Mouse (Mus musculus) lung, embryonic 14.5 days (tissue): ENCODE data around the gene Ribc2. TPM values are rescaled to one million over a fixed set of nuclear protein-coding genes. Genes with fewer than 3 reads are reported as not detected.
A peak's percentile ranks its signal among the peaks of the same experiment; 100 is the strongest.

Experiments
- ATAC-seq: fragments of 200-750 bp; cut with Nextera tagmentation; 2 replicates; pipeline ENCODE4 v1.8.0; 2017; ENCODE audit warnings: mild to moderate bottlenecking, moderate TSS enrichment, moderate library complexity; ENCODE audit not compliant: insufficient read depth
- DNase-seq: peaks from one replicate; pipeline ENCODE4 v3.0.0-alpha.2; 2015
- H3K27ac ChIP-seq: fragments of 300-500 bp; sonication (generic); 2 replicates; pipeline ENCODE4 v1.5.1; 2014; ENCODE audit warnings: low read depth, mild to moderate bottlenecking, moderate library complexity
- H3K27me3 ChIP-seq: fragments of 300-500 bp; sonication (generic); 2 replicates; pipeline ENCODE4 v1.6.1; 2014; ENCODE audit warnings: low read length, control low read depth; ENCODE audit not compliant: insufficient read depth
- H3K36me3 ChIP-seq: fragments of 300-500 bp; sonication (generic); 2 replicates; pipeline ENCODE4 v1.6.1; 2014; ENCODE audit warnings: control low read depth; ENCODE audit not compliant: insufficient read depth
- H3K4me1 ChIP-seq: fragments of 300-500 bp; sonication (generic); 2 replicates; pipeline ENCODE4 v1.6.1; 2014; ENCODE audit warnings: antibody characterized with exemption, control low read depth; ENCODE audit not compliant: insufficient read depth
- H3K4me2 ChIP-seq: fragments of 300-500 bp; sonication (generic); 2 replicates; pipeline ENCODE4 v1.6.1; 2014; ENCODE audit warnings: mild to moderate bottlenecking
- H3K4me3 ChIP-seq: fragments of 300-500 bp; sonication (generic); 2 replicates; pipeline ENCODE4 v1.5.1; 2014; ENCODE audit warnings: low read depth, low read length
- H3K9ac ChIP-seq: fragments of 300-500 bp; sonication (generic); 2 replicates; pipeline ENCODE4 v1.6.1; 2014
- H3K9me3 ChIP-seq: fragments of 300-500 bp; sonication (generic); 2 replicates; pipeline ENCODE4 v1.6.1; 2016; ENCODE audit warnings: low read depth, low read length, control low read depth
- CTCF ChIP-seq: IDR thresholded peaks from 2 replicates; pipeline ENCODE4 v1.5.1; 2016; ENCODE audit warnings: antibody characterized with exemption, low read depth
- WGBS: fragments of 180-500 bp; shearing (Covaris S2); extraction: QIAGEN DNeasy Blood & Tissue Kit; methylation state at CpG from one replicate; pipeline ENCODE4 v1.1.7; 2014; 5-methylcytosine and 5-hydroxymethylcytosine counted together
- polyA plus RNA-seq: library from polyadenylated mRNA; unstranded; fragments of >200 nt; fragmentation: Nextera tagmentation; extraction: Ambion mirVana; gene quantifications from 2 replicates; pipeline ENCODE4 v1.2.1, GENCODE M21; 2014

Gene Ribc2
- polyA plus RNA-seq, result 0.36 and 0.37 TPM in 2 replicates

- no peak within 1 kb of the TSS for H3K27ac ChIP-seq
These were observed at the start of gene Ribc2, which contains the start of gene Smc1b for GRCm38 (mm10) chr15:85131275-85132192. Ribc2 (plus strand) TSS chr15:85132078. Smc1b (minus strand) TSS chr15:85131964.

GRCm38 (mm10) chr15:85085641-85086040 lies 46.2 kb upstream of the Ribc2 start:
- no peaks in the 10 kb centered on the region for H3K36me3 ChIP-seq
- H3K4me1 ChIP-seq, result no peaks in the 10 kb centered on the region
- no peak overlapping the region for H3K4me3 ChIP-seq
- ATAC-seq, result no peak
- H3K9me3 ChIP-seq, result no peaks in the 10 kb centered on the region
- DNase-seq, result no peak
- 47% methylated on average over 1 of the region's 1 CpGs for WGBS
- TF ChIP-seq CTCF, result no peak
- H3K27ac ChIP-seq, result no peak overlapping the region
- H3K9ac ChIP-seq, result no peak overlapping the region
- no peak overlapping the region for H3K4me2 ChIP-seq
- no peaks in the 10 kb centered on the region for H3K27me3 ChIP-seq

More at GRCm38 (mm10) chr15:85131275-85132192, at the start of gene Ribc2, which contains the start of gene Smc1b:
- H3K36me3 ChIP-seq, result no peaks in the 10 kb centered on the region
- peaks cover 3% of the 10 kb centered on the region; the same call in 1 of the 2 replicates for H3K4me1 ChIP-seq
- H3K4me3 ChIP-seq, result peak within 1 kb of the TSS; percentile 24
- DNase-seq, result peak; percentile 98
- peak; percentile 60 for ATAC-seq
- TF ChIP-seq CTCF, result no peak
- WGBS, result 29% methylated on average over 55 of the region's 58 CpGs
- peak within 1 kb of the TSS; percentile 27 for H3K9ac ChIP-seq
- H3K27me3 ChIP-seq, result no peaks in the 10 kb centered on the region
- peak within 1 kb of the TSS; percentile 65 for H3K4me2 ChIP-seq
- H3K9me3 ChIP-seq, result peaks cover 5% of the 10 kb centered on the region; the same call in 1 of the 2 replicates

- DNase-seq, result no peak
- Histone ChIP-seq H3K9ac (peak overlapping the region; percentile 27), H3K27ac (no peak overlapping the region), H3K27me3 (no peaks in the 10 kb centered on the region), H3K4me2 (peak overlapping the region; percentile 65), H3K4me1 (peaks cover 3% of the 10 kb centered on the region; the same call in 1 of the 2 replicates), H3K9me3 (peaks cover 5% of the 10 kb centered on the region; the same call in 1 of the 2 replicates), H3K36me3 (no peaks in the 10 kb centered on the region), H3K4me3 (peak overlapping the region; percentile 24)
- no peak for TF ChIP-seq CTCF
- WGBS, result 14% methylated on average over 10 of the region's 10 CpGs
- ATAC-seq, result no peak
These were observed 279 bp downstream of the Ribc2 start for GRCm38 (mm10) chr15:85132193-85132520.

GRCm38 (mm10) chr15:85135143-85135542 lies 3.3 kb downstream of the Ribc2 start:
- Histone ChIP-seq H3K27me3 (no peaks in the 10 kb centered on the region), H3K4me1 (peaks cover 3% of the 10 kb centered on the region; the same call in 1 of the 2 replicates), H3K4me3 (no peak overlapping the region), H3K9ac (no peak overlapping the region), H3K27ac (no peak overlapping the region), H3K9me3 (peaks cover 5% of the 10 kb centered on the region; the same call in 1 of the 2 replicates), H3K36me3 (no peaks in the 10 kb centered on the region), H3K4me2 (no peak overlapping the region)
- 32% methylated on average over 9 of the region's 9 CpGs for WGBS
- ATAC-seq (no peak), DNase-seq (no peak)
- no peak for TF ChIP-seq CTCF

DNA sequence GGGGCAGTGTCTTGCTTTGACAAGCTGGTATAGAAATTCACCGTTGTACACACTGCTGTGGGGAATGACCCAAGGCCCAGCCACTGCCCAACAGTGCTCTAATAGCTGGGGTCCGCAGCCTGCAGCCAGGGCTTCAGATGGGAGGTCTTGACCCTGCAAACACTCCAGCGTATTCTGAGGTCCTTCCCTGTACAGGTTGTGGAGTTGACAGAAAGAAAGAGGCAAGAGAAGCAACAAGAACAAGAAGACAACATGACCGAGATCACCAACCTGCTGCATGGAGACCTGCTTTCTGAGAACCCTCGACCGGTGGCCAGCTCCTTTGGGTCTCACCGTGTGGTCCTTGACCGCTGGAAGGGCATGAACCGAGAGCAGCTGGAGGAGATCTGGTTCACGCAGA lies 9.4 kb downstream of the Ribc2 start:
- TF ChIP-seq CTCF, result no peak
- ATAC-seq (no peak), DNase-seq (no peak)
- no peaks in the 10 kb centered on the region for H3K9me3 ChIP-seq
- no peak overlapping the region for H3K4me3 ChIP-seq
- H3K4me1 ChIP-seq, result no peaks in the 10 kb centered on the region
- H3K27me3 ChIP-seq, result no peaks in the 10 kb centered on the region
- H3K9ac ChIP-seq, result no peak overlapping the region
- H3K36me3 ChIP-seq, result no peaks in the 10 kb centered on the region
- 73% methylated on average over 10 of the region's 10 CpGs for WGBS
- no peak overlapping the region for H3K27ac ChIP-seq
- no peak overlapping the region for H3K4me2 ChIP-seq

DNA sequence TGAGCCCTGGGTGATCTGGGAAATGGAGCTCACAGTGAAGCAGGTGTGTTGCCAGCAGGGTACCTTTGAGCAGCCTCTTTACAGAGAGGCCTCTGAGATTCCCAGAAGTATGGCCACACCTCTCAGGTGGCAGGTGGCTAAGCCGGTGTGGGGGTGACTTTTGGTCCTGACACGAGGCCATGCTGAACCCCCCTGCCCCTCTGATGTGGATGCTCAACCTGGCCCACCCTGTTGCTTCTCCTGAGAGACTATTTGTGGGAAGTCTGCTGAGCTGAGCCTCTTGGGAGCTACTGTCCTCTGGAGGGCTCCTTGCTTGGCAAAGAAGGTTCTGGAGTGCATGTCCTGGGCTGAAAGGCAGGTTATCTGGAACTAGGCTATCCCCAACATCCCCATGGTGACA lies 10.6 kb downstream of the Ribc2 start:
- 54% methylated on average over 2 of the region's 2 CpGs for WGBS
- H3K4me3 ChIP-seq, result no peak overlapping the region
- no peaks in the 10 kb centered on the region for H3K36me3 ChIP-seq
- ATAC-seq (no peak), DNase-seq (no peak)
- H3K9me3 ChIP-seq, result no peaks in the 10 kb centered on the region
- no peaks in the 10 kb centered on the region for H3K27me3 ChIP-seq
- TF ChIP-seq CTCF, result no peak
- H3K4me2 ChIP-seq, result no peak overlapping the region
- H3K4me1 ChIP-seq, result no peaks in the 10 kb centered on the region
- H3K27ac ChIP-seq, result no peak overlapping the region
- H3K9ac ChIP-seq, result no peak overlapping the region

- no peaks in the 10 kb centered on the region for H3K36me3 ChIP-seq
- no peak for TF ChIP-seq CTCF
- no peaks in the 10 kb centered on the region for H3K27me3 ChIP-seq
- WGBS, result 86% methylated on average over 11 of the region's 11 CpGs
- H3K9ac ChIP-seq, result no peak overlapping the region
- DNase-seq (no peak), ATAC-seq (no peak)
- no peak overlapping the region for H3K4me3 ChIP-seq
- H3K4me2 ChIP-seq, result no peak overlapping the region
- no peaks in the 10 kb centered on the region for H3K9me3 ChIP-seq
- no peaks in the 10 kb centered on the region for H3K4me1 ChIP-seq
- H3K27ac ChIP-seq, result no peak overlapping the region
These were observed 11.3 kb downstream of the Ribc2 start for GRCm38 (mm10) chr15:85143161-85143560.
